Mouse (Mus musculus) cerebellum, adult 2 months (tissue): ENCODE data around the gene Hist1h2bn.
A peak's percentile ranks its signal among the peaks of the same experiment; 100 is the strongest.
"Not testable (repeated sequence)": the region's sequence is repeated elsewhere in the genome, so short reads cannot be mapped to it uniquely, and the experiment has no call there.

Experiments used
- CTCF ChIP-seq: fragments of 200-500 bp; IDR thresholded peaks from 2 replicates; pipeline ENCODE4 v1.5.1; 2011; ENCODE audit warnings: low read depth, mild to moderate bottlenecking, control low read depth, low read length, moderate library complexity, borderline replicate concordance; ENCODE audit not compliant: insufficient read depth
- POLR2A ChIP-seq: fragments of 200-500 bp; IDR thresholded peaks from 2 replicates; pipeline ENCODE4 v1.6.1; 2011; ENCODE audit warnings: low read length, control low read depth, borderline replicate concordance; ENCODE audit not compliant: insufficient read depth

GRCm38 (mm10) chr13:21753524-21754285, at the start of gene Hist1h2bn, which contains the start of gene Hist1h2ak:
- TF ChIP-seq CTCF = not testable (repeated sequence)
- TF ChIP-seq POLR2A = 0 out of 2 replicates have a peak, but pooled peaks have one; percentile 39
